Mouse (Mus musculus) lung, postnatal 0 days (tissue): Measurements from ENCODE around the gene Nr2c2. TPM values are rescaled to one million over a fixed set of nuclear protein-coding genes. Genes with fewer than 3 reads are reported as not detected.

Experiments used
- ATAC-seq: fragments of 200-750 bp; cut with Nextera tagmentation; 2 replicates; pipeline ENCODE4 v1.8.0; 2017; ENCODE audit warnings: moderate library complexity
- DNase-seq: peaks from one replicate; pipeline ENCODE4 v3.0.0-alpha.2; 2016; ENCODE audit warnings: low spot score
- H3K27ac ChIP-seq: fragments of 300-500 bp; sonication (generic); 2 replicates; pipeline ENCODE4 v1.5.1; 2014; ENCODE audit warnings: antibody characterized with exemption, mild to moderate bottlenecking, low read length, mixed read lengths
- H3K27me3 ChIP-seq: fragments of 300-500 bp; sonication (generic); replicated peaks from 2 replicates; pipeline ENCODE4 v1.6.1; 2014; ENCODE audit warnings: low read length, mixed read lengths; ENCODE audit not compliant: insufficient read depth
- H3K36me3 ChIP-seq: fragments of 300-500 bp; sonication (generic); 2 replicates; pipeline ENCODE4 v1.6.1; 2014; ENCODE audit warnings: low read length, mixed read lengths; ENCODE audit not compliant: insufficient read depth
- H3K4me1 ChIP-seq: fragments of 300-500 bp; sonication (generic); 2 replicates; pipeline ENCODE4 v1.6.1; 2014; ENCODE audit warnings: antibody characterized with exemption, low read depth, low read length, mixed read lengths; ENCODE audit not compliant: insufficient read depth
- H3K4me2 ChIP-seq: fragments of 300-500 bp; sonication (generic); replicated peaks from 2 replicates; pipeline ENCODE4 v1.6.1; 2014; ENCODE audit warnings: low read depth, mild to moderate bottlenecking, low read length, moderate library complexity, mixed read lengths
- H3K4me3 ChIP-seq: fragments of 300-500 bp; sonication (generic); 2 replicates; pipeline ENCODE4 v1.5.1; 2014; ENCODE audit warnings: low read depth, low read length
- H3K9ac ChIP-seq: fragments of 300-500 bp; sonication (generic); replicated peaks from 2 replicates; pipeline ENCODE4 v1.6.1; 2014; ENCODE audit warnings: low read depth, mild to moderate bottlenecking
- H3K9me3 ChIP-seq: fragments of 300-500 bp; sonication (generic); 2 replicates; pipeline ENCODE4 v1.6.1; 2016; ENCODE audit warnings: low read length, mixed read lengths
- CTCF ChIP-seq: IDR thresholded peaks from 2 replicates; pipeline ENCODE4 v1.5.1; 2016; ENCODE audit warnings: antibody characterized with exemption, mild to moderate bottlenecking
- EP300 ChIP-seq: IDR thresholded peaks from 2 replicates; pipeline ENCODE4 v1.6.1; 2016; ENCODE audit warnings: antibody characterized with exemption, mild to moderate bottlenecking, control low read depth
- WGBS: fragments of 180-500 bp; shearing (Covaris S2); extraction: QIAGEN DNeasy Blood & Tissue Kit; methylation state at CpG from one replicate; pipeline ENCODE4 v1.1.7; 2014; 5-methylcytosine and 5-hydroxymethylcytosine counted together
- polyA plus RNA-seq: library from polyadenylated mRNA; unstranded; fragments of >200 nt; fragmentation: Nextera tagmentation; extraction: Ambion mirVana; gene quantifications from 2 replicates; pipeline ENCODE4 v1.2.1, GENCODE M21; 2015

Gene Nr2c2
- polyA plus RNA-seq, 1 experiment from 2014 or later = 14.7 TPM

GRCm38 (mm10) chr6:92145881-92146280 lies 54.7 kb downstream of the Nr2c2 start:
- TF ChIP-seq EP300 (no peak), CTCF (no peak)
- H3K9me3 ChIP-seq = no peaks in the 10 kb centered on the region
- no peak overlapping the region for H3K4me2 ChIP-seq
- no peaks in the 10 kb centered on the region for H3K4me1 ChIP-seq
- WGBS = 95% methylated on average over 4 of the region's 4 CpGs
- no peaks in the 10 kb centered on the region for H3K36me3 ChIP-seq
- no peak for DNase-seq
- no peak overlapping the region for H3K4me3 ChIP-seq
- H3K27me3 ChIP-seq = no peaks in the 10 kb centered on the region
- H3K27ac ChIP-seq = no peak overlapping the region
- no peak overlapping the region for H3K9ac ChIP-seq
- ATAC-seq = no peak

GRCm38 (mm10) chr6:92153774-92154173 lies 62.6 kb downstream of the Nr2c2 start:
- Histone ChIP-seq H3K27me3 (no peaks in the 10 kb centered on the region), H3K9me3 (no peaks in the 10 kb centered on the region), H3K36me3 (peaks cover 39% of the 10 kb centered on the region; the same call in 1 of the 2 replicates), H3K9ac (no peak overlapping the region), H3K4me2 (no peak overlapping the region), H3K4me1 (no peaks in the 10 kb centered on the region), H3K27ac (no peak overlapping the region), H3K4me3 (no peak overlapping the region)
- WGBS = 35% methylated on average over 1 of the region's 1 CpGs
- ATAC-seq (peak; percentile 67), DNase-seq (peak; percentile 38)
- TF ChIP-seq EP300 = no peak
- TF ChIP-seq CTCF = peak; percentile 26

GRCm38 (mm10) chr6:92158801-92159200 lies 67.6 kb downstream of the Nr2c2 start:
- Histone ChIP-seq H3K27me3 (no peaks in the 10 kb centered on the region), H3K27ac (no peak overlapping the region), H3K4me2 (no peak overlapping the region), H3K4me3 (no peak overlapping the region), H3K9me3 (no peaks in the 10 kb centered on the region), H3K36me3 (peaks cover 52% of the 10 kb centered on the region; the same call in 1 of the 2 replicates), H3K9ac (no peak overlapping the region), H3K4me1 (no peaks in the 10 kb centered on the region)
- DNase-seq = no peak
- WGBS = 94% methylated on average over 3 of the region's 3 CpGs
- ATAC-seq = no peak
- TF ChIP-seq EP300 (no peak), CTCF (no peak)

DNA sequence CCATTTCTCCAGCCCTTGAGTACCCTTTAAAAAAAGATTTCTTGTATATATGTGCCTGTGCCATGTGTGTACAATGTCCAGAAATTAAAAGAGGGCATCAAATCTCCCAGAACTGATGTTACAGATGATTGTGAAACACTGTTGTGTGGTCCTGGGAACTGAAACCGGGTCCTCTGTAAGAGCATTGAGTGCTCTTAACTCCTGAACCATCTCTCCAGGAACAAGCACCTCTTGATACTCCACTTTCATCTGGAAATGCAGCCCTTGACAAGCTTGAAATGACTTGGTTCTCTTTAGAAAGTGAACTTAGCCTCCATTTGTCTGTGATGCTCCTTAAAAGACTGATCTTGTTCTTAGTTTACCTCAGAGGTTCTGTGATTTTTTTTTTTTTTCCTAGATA lies 71.5 kb downstream of the Nr2c2 start:
- no peaks in the 10 kb centered on the region for H3K9me3 ChIP-seq
- peaks cover 35% of the 10 kb centered on the region; the same call in 1 of the 2 replicates for H3K36me3 ChIP-seq
- no peak overlapping the region for H3K4me3 ChIP-seq
- H3K4me2 ChIP-seq = no peak overlapping the region
- ATAC-seq (peak; percentile 71), DNase-seq (peak; percentile 62)
- no peaks in the 10 kb centered on the region for H3K4me1 ChIP-seq
- TF ChIP-seq CTCF (no peak), EP300 (0 out of 2 replicates have a peak, but pooled peaks have one; percentile 7)
- 70% methylated on average over 1 of the region's 1 CpGs for WGBS
- H3K9ac ChIP-seq = no peak overlapping the region
- no peak overlapping the region for H3K27ac ChIP-seq
- H3K27me3 ChIP-seq = no peaks in the 10 kb centered on the region

DNA sequence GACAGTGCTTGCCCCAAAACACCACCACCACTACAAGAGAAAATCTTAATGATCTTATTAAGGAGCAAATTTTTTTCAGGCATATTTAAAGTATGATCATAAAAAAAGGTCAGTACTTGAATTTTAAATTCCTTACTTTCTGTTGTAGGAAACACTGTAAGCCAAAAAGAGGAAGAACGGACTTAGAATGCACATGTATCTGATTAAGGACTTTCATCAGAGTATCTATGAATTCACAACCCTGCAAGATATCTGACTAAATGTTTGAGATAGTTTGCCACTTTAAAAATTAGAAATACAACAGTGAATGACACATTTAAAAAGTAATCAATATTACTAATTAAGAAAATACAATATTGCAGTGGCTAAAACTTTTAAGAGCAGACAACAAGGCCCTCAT lies 85.3 kb downstream of the Nr2c2 start:
- H3K27ac ChIP-seq = no peak overlapping the region
- H3K27me3 ChIP-seq = no peaks in the 10 kb centered on the region
- H3K4me1 ChIP-seq = no peaks in the 10 kb centered on the region
- H3K4me3 ChIP-seq = no peak overlapping the region
- no peaks in the 10 kb centered on the region; the same call in 1 of the 2 replicates for H3K9me3 ChIP-seq
- H3K9ac ChIP-seq = no peak overlapping the region
- no peak for TF ChIP-seq EP300
- TF ChIP-seq CTCF = no peak
- WGBS = 94% methylated on average over 1 of the region's 1 CpGs
- H3K4me2 ChIP-seq = no peak overlapping the region
- DNase-seq (no peak), ATAC-seq (no peak)
- peaks cover 15% of the 10 kb centered on the region; the same call in 1 of the 2 replicates for H3K36me3 ChIP-seq

- Histone ChIP-seq H3K27me3 (no peaks in the 10 kb centered on the region), H3K27ac (peak within 1 kb of the TSS; percentile 34; the same call in 1 of the 2 replicates), H3K4me1 (peaks cover 8% of the 10 kb centered on the region), H3K9ac (peak within 1 kb of the TSS; percentile 53), H3K4me3 (peak within 1 kb of the TSS; percentile 68), H3K36me3 (peaks cover 10% of the 10 kb centered on the region; the same call in 1 of the 2 replicates), H3K9me3 (no peaks in the 10 kb centered on the region; the same call in 1 of the 2 replicates), H3K4me2 (peak within 1 kb of the TSS; percentile 96)
- DNase-seq = peak; percentile 76
- TF ChIP-seq CTCF = no peak
- no peak for TF ChIP-seq EP300
- WGBS = 0% methylated on average over 42 of the region's 42 CpGs
- peak; percentile 95 for ATAC-seq
These were observed 92.5 kb downstream of the Nr2c2 start, which contains the start of gene Mrps25 for GRCm38 (mm10) chr6:92183621-92184131. Mrps25 (minus strand) TSS chr6:92184033.
